Mouse (Mus musculus): ENCODE results near the gene Tsn. TPM values are rescaled to one million over a fixed set of nuclear protein-coding genes. Genes with fewer than 3 reads are reported as not detected.

Tsn gene
- total RNA-seq, 2 experiments from 2014 or later = 109 to 110 TPM

Other genes starting within 250 kb of the Tsn start
- not detected for gene Gm29106, start 135.2 kb downstream of the Tsn start, total RNA-seq (2021)
- 10 to 100 TPM; 23.8 to 27.0 TPM for gene Nifk, start 10.1 kb upstream of the Tsn start, total RNA-seq (2021)
- gene Clasp1, start 77.3 kb upstream of the Tsn start, total RNA-seq (2021) = 10 to 100 TPM; 91.0 to 94.3 TPM